Mouse (Mus musculus) hindbrain, embryonic 16.5 days (tissue): Measurements from ENCODE around the gene BC048403. TPM values are rescaled to one million over a fixed set of nuclear protein-coding genes. Genes with fewer than 3 reads are reported as not detected.
A peak's percentile ranks its signal among the peaks of the same experiment; 100 is the strongest.

Experiments
- ATAC-seq: fragments of 200-750 bp; cut with Nextera tagmentation; 2 replicates; pipeline ENCODE4 v1.8.0; 2017; ENCODE audit warnings: moderate TSS enrichment, moderate library complexity
- H3K27ac ChIP-seq: fragments of 300-500 bp; sonication (generic); 2 replicates; pipeline ENCODE4 v1.5.1; 2014; ENCODE audit warnings: low read depth, mild to moderate bottlenecking, control low read depth, low read length, moderate library complexity
- H3K27me3 ChIP-seq: fragments of 300-500 bp; sonication (generic); replicated peaks from 2 replicates; pipeline ENCODE4 v1.6.1; 2014; ENCODE audit warnings: low read length; ENCODE audit not compliant: control insufficient read depth, insufficient read depth
- H3K36me3 ChIP-seq: fragments of 300-500 bp; sonication (generic); 2 replicates; pipeline ENCODE4 v1.6.1; 2014; ENCODE audit warnings: mild to moderate bottlenecking, low read length, moderate library complexity, mixed read lengths; ENCODE audit not compliant: control insufficient read depth, insufficient read depth
- H3K4me1 ChIP-seq: fragments of 300-500 bp; sonication (generic); 2 replicates; pipeline ENCODE4 v1.6.1; 2014; ENCODE audit warnings: low read depth, low read length; ENCODE audit not compliant: control insufficient read depth, insufficient read depth
- H3K4me2 ChIP-seq: fragments of 300-500 bp; sonication (generic); 2 replicates; pipeline ENCODE4 v1.6.1; 2014; ENCODE audit warnings: mild to moderate bottlenecking, low read length, control low read depth, moderate library complexity
- H3K4me3 ChIP-seq: fragments of 300-500 bp; sonication (generic); 2 replicates; pipeline ENCODE4 v1.5.1; 2014; ENCODE audit warnings: mild to moderate bottlenecking, low read length, control low read depth, moderate library complexity
- H3K9ac ChIP-seq: fragments of 300-500 bp; sonication (generic); 2 replicates; pipeline ENCODE4 v1.6.1; 2014; ENCODE audit warnings: low read depth, mild to moderate bottlenecking, control low read depth, low read length, moderate library complexity
- H3K9me3 ChIP-seq: fragments of 300-500 bp; sonication (generic); 2 replicates; pipeline ENCODE4 v1.6.1; 2014; ENCODE audit warnings: mild to moderate bottlenecking, low read length, moderate library complexity; ENCODE audit not compliant: control insufficient read depth
- WGBS: fragments of 180-500 bp; shearing (Covaris S2); extraction: QIAGEN DNeasy Blood & Tissue Kit; methylation state at CpG from one replicate; pipeline ENCODE4 v1.1.7; 2014; 5-methylcytosine and 5-hydroxymethylcytosine counted together
- polyA plus RNA-seq: library from polyadenylated mRNA; unstranded; fragments of >200 nt; fragmentation: Nextera tagmentation; extraction: Ambion mirVana; gene quantifications from 2 replicates; pipeline ENCODE4 v1.2.1, GENCODE M21; 2015

BC048403 gene
- 2.2 and 2.5 TPM in 2 replicates for polyA plus RNA-seq

DNA sequence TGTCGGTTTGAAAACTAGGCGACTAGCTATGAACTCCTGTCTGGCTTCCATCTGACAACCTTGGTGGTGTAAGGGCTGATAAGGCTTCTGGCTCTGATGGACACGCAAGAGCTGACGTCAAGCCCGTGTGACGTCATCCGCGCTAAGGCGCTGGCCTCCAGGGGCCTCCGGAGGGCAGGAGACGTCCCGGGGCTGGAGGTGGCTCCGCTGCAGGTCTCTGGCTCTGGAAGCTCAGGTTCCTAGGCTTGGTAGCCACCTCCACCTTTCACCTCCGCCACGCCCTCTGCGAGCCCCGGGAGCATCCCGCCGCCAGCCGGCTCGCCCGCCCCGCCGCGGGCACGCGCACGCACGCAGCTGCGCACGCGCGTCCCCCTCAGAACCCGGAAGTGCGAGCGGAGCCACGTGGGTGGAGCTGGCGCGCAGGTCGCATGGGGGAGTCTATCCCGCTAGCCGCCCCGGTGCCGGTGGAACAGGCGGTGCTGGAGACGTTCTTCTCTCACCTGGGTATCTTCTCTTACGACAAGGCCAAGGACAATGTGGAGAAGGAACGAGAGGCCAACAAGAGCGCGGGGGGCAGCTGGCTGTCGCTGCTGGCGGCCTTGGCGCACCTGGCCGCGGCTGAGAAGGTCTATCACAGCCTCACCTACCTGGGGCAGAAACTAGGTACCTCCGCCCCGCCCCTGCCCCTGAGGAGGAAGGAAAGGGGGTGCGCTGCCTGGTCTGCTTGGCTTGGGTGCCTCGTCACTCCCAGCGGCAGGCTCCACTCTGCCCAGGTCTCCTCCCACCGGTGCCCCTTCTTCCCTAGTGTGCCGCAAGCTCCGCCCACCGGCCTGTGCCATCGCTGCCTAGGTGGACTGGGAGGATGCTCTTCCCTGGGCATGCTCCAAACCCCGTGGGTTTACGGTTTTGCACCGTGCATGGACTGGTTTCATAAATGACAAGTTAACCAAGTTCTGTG is at the start of gene BC048403:
BC048403 (plus strand) TSS at position 390 of the 958 bp plus-strand sequence.
- ATAC-seq = peak; percentile 92
- Histone ChIP-seq H3K9ac (peak within 1 kb of the TSS; percentile 85), H3K9me3 (no peaks in the 10 kb centered on the region), H3K36me3 (no peaks in the 10 kb centered on the region), H3K27me3 (no peaks in the 10 kb centered on the region), H3K4me2 (peak within 1 kb of the TSS; percentile 87), H3K4me3 (peak within 1 kb of the TSS; percentile 55), H3K4me1 (peaks cover 8% of the 10 kb centered on the region), H3K27ac (peak within 1 kb of the TSS; percentile 81)
- WGBS = under 1% methylated on average over 38 of the region's 68 CpGs

DNA sequence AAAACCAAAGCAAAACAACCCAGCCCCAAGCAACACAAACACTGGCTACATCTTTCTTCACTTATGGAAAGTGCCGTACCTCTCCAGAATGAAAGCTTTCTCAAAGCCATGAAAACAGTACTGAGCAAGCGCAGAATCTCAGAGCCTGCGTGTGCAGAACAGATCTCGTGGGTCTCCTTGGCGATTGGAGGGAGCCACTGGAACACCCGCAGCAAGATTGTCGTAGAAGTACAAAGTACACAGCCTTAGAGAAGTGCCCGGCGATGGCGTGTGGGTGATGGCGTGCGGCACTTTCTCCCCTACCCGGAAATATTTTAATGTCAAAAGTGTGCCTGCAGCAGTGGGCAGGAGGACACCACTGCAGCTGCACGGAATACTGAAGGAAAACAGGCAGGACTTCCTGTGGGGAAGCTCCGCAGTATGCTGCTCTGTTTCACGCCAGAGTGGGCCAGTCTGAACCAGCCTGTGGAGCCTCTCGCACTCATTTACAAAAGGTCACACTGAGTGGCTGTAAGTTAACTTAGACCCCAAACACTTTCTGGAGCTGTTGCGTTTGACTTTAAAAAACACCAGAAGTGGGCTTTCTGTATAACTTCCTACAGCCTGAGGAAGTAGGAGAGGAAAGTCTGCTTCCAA is 46.7 kb upstream of the BC048403 start:
- no peak for ATAC-seq
- Histone ChIP-seq H3K4me2 (peak overlapping the region; percentile 33), H3K4me3 (no peak overlapping the region), H3K9ac (no peak overlapping the region), H3K4me1 (0 out of 2 replicates have a peak, but pooled peaks cover 3% of the 10 kb centered on the region), H3K27me3 (no peaks in the 10 kb centered on the region), H3K27ac (no peak overlapping the region), H3K36me3 (no peaks in the 10 kb centered on the region), H3K9me3 (peaks cover 3% of the 10 kb centered on the region)
- WGBS = 53% methylated on average over 18 of the region's 18 CpGs

DNA sequence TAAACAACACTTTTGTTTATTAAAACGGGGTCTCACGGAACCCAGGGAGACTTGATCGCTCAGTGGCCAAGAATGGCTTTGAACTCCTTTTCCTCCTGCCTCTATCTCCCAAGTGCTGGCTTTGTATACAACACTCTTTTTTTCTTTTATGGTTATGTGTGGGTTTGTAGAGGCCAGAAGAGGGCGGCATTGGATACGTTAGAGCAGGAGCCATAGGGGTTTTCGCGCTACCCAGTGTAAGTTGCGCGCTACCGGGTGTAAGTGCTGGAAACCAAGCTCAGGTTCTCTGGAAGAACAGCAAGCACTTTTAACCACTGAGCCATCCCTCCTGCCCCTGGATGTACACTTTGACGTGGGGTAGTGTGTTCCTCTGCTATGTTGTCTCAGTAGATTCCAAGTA is 45.2 kb upstream of the BC048403 start:
- Histone ChIP-seq H3K9ac (no peak overlapping the region), H3K4me2 (no peak overlapping the region), H3K4me1 (0 out of 2 replicates have a peak, but pooled peaks cover 3% of the 10 kb centered on the region), H3K9me3 (peaks cover 3% of the 10 kb centered on the region), H3K27me3 (no peaks in the 10 kb centered on the region), H3K27ac (no peak overlapping the region), H3K36me3 (no peaks in the 10 kb centered on the region), H3K4me3 (no peak overlapping the region)
- ATAC-seq = no peak
- WGBS = 81% methylated on average over 11 of the region's 11 CpGs

GRCm38 (mm10) chr10:121701296-121702248 is 38.2 kb upstream of the BC048403 start:
- no peak overlapping the region; the same call in 1 of the 2 replicates for H3K9ac ChIP-seq
- H3K27ac ChIP-seq = no peak overlapping the region
- H3K4me3 ChIP-seq = no peak overlapping the region
- ATAC-seq = peak; percentile 58; the same call in 1 of the 2 replicates
- H3K36me3 ChIP-seq = no peaks in the 10 kb centered on the region
- 57% methylated on average over 11 of the region's 11 CpGs for WGBS
- no peaks in the 10 kb centered on the region; the same call in 1 of the 2 replicates for H3K9me3 ChIP-seq
- H3K4me1 ChIP-seq = no peaks in the 10 kb centered on the region
- no peaks in the 10 kb centered on the region for H3K27me3 ChIP-seq
- H3K4me2 ChIP-seq = no peak overlapping the region

DNA sequence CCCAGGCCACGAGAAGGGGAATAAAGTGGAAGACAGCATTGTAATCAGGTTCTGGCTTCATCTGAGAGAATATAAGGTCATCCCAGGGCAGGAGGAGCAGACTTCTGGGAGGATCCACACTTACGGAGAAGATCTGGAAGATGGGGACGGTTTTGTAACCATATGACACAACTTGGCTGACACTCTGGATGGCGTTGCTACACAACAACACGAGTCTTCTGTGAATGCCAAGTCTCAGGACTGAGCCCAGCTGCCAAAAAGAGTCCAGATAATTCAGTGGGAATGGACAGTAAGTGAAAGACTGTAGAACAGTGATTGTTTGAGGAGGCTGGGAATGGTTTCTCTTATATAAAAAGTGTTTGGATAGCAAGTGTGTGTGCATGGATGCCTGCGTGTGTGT is 36.1 kb upstream of the BC048403 start:
- no peak for ATAC-seq
- 63% methylated on average over 6 of the region's 6 CpGs for WGBS

GRCm38 (mm10) chr10:121704871-121705270 is 34.9 kb upstream of the BC048403 start:
- H3K27me3 ChIP-seq = no peaks in the 10 kb centered on the region
- 91% methylated on average over 6 of the region's 6 CpGs for WGBS
- H3K4me2 ChIP-seq = no peak overlapping the region
- H3K36me3 ChIP-seq = no peaks in the 10 kb centered on the region
- H3K27ac ChIP-seq = no peak overlapping the region
- no peak for ATAC-seq
- no peak overlapping the region for H3K4me3 ChIP-seq
- H3K9me3 ChIP-seq = no peaks in the 10 kb centered on the region
- H3K9ac ChIP-seq = no peak overlapping the region
- no peaks in the 10 kb centered on the region for H3K4me1 ChIP-seq

More for the DNA sequence above, 36.1 kb upstream of the BC048403 start:
- Histone ChIP-seq H3K4me2 (no peak overlapping the region), H3K9me3 (no peaks in the 10 kb centered on the region), H3K4me3 (no peak overlapping the region), H3K4me1 (no peaks in the 10 kb centered on the region), H3K27ac (no peak overlapping the region), H3K27me3 (no peaks in the 10 kb centered on the region), H3K9ac (no peak overlapping the region), H3K36me3 (no peaks in the 10 kb centered on the region)

GRCm38 (mm10) chr10:121705399-121706163 is 34.2 kb upstream of the BC048403 start:
- no peak for ATAC-seq
- Histone ChIP-seq H3K27ac (no peak overlapping the region), H3K4me2 (no peak overlapping the region), H3K9ac (no peak overlapping the region), H3K9me3 (no peaks in the 10 kb centered on the region), H3K4me3 (no peak overlapping the region), H3K4me1 (no peaks in the 10 kb centered on the region), H3K36me3 (no peaks in the 10 kb centered on the region), H3K27me3 (no peaks in the 10 kb centered on the region)
- WGBS = 82% methylated on average over 15 of the region's 15 CpGs

DNA sequence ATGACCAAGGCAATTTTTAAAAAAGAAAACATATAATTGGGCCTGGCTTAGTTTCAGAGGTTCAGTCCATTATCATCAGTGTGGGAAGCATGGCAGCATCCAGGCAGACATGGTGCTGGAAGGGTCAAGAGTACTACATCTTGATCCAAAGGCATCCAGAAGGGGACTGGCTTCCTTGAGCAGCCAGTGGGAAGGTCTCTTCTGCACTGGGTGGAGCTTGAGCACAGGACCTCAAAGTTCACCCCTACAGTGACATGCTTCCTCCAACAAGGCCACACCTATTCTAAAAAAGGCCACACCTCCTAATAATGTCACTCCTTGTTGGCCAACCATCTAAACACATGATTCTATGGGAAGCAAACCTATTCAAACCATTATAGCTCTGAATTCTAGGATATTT is 22.9 kb upstream of the BC048403 start:
- Histone ChIP-seq H3K4me1 (no peaks in the 10 kb centered on the region), H3K9ac (no peak overlapping the region), H3K4me2 (no peak overlapping the region), H3K27me3 (no peaks in the 10 kb centered on the region), H3K27ac (no peak overlapping the region), H3K9me3 (peaks cover 8% of the 10 kb centered on the region), H3K4me3 (no peak overlapping the region), H3K36me3 (no peaks in the 10 kb centered on the region)
- no peak for ATAC-seq
